Mouse (Mus musculus) MN1 (cell line): ENCODE results near the gene Sypl2.

Experiments used
- DNase-seq: peaks from one replicate; pipeline ENCODE4 v3.0.0-alpha.2; 2016; ENCODE audit warnings: low spot score

The Sypl2 gene

DNA sequence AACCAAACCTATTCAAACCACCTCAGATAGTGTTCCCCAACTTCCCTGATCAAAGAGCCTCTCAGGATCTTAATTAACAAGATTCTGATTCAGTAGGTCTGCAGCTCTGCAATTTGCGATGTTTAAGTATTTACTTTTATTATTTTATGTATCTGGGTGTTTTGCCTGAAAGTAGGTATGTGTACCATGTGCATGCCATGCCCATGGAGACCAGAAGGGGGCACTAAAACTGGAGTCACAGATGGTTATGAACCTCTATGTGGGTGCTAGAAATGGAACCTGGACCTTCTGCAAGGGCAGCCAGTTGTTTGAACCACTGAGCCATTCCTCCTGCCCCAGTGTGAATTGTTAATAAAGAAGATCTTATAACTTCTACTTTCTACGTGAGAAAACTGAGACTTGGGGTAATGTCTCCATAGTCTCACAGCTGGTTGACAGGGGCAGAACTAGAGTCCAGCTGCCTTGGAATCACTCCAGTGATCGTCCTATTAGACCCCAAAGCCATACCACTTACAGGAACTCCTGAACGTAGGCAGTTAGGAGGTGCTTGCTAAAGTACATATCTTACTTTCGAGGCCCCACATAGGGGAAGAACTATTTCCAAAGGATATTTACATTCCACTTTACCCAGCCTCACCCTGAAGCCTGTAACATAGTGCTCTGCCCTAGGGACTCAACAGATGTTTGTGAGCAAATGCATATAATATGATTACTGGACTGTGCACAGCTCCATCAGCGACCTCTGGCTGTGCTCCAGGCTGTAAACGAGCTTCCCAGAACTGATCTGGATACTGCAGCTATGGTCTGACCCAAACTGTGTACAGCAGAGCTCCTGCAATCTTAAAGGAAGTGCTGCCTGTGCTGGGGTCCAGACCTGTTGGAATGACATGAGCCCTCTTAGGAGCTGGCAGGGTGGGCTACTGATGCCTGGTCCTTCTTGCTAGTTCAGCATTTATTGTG, 47.4 kb downstream of the Sypl2 start:
- peak; percentile 83 for DNase-seq

DNA sequence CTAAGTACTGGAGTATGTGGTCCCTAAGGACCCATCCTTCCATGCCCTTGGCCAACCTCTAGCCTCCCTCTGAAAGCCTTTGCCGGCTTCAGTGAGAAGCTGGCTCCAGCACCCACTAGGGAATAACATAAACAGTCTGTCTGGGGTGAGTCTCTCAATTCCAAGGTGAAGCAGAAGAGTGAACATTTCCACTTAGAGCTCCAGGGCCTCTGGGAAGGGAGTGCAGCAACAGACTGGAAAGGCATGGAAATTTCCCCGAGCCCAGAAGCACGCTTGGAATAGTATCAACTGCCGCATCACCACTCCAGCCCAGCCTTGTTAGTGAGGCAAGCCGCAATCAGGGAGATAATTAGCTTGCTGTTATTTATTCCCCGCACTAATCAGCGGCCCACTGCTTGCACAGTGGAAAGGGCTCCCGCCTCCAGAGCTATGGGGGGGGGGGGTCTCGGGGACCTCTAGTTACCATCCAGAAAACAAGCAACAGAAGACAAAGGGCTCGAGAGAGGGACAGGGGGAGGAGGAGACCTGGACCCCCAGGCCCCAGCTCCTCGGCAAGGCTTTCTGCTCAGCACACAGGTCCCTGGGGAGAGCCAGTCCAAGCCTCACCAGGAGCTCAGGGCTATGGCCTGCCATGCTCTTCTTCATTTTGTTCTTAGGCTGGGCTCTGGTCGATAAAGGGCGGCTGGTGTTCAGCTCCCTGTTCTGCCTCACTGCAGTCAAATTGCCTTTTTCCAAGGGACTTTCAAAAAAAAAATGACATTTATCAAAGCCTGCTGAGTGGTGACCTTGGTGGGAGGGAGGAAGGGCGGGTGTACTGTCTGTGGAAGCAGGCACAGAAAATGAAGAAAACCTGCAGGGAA, 51.5 kb downstream of the Sypl2 start:
- DNase-seq = peak; percentile 82

DNA sequence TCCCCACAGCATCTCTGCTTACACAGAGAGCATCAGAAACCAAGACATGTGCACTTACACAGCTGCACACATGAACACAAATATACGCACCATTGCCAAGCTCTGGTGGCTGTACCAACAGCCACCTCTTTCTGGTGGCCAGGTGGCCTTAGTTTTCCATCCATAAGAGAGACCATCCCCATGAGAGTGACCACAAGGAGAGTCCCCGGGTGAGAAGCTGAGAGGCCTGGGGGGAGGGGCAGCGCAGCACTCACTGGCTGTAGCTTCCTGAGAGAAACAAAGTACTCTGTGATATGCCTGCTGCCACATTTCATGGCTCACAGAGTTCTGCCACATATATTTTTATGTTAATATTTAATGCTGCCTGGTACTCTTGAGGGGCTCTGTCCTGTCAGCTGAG, 57.2 kb downstream of the Sypl2 start:
- DNase-seq = no peak

DNA sequence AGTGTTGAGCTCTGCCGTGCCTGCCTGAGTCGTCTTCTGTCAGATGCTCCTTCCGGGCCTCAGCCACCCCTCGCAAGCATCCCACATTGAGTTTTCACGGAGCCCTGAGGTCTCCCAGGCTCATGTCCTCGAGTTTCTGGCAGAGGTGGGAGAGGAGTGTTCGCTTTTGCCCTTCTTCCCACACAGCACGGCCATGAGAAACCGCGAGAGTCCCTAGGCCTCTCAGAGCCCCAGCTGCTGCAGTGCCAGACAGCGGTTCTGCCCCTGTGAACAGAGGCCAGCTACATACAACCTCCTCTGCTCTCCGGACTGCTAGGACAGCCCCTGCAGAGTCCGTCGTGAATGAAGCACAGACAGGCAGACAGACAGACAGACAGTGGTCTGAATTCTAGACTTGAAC, 58.9 kb downstream of the Sypl2 start:
- no peak for DNase-seq

DNA sequence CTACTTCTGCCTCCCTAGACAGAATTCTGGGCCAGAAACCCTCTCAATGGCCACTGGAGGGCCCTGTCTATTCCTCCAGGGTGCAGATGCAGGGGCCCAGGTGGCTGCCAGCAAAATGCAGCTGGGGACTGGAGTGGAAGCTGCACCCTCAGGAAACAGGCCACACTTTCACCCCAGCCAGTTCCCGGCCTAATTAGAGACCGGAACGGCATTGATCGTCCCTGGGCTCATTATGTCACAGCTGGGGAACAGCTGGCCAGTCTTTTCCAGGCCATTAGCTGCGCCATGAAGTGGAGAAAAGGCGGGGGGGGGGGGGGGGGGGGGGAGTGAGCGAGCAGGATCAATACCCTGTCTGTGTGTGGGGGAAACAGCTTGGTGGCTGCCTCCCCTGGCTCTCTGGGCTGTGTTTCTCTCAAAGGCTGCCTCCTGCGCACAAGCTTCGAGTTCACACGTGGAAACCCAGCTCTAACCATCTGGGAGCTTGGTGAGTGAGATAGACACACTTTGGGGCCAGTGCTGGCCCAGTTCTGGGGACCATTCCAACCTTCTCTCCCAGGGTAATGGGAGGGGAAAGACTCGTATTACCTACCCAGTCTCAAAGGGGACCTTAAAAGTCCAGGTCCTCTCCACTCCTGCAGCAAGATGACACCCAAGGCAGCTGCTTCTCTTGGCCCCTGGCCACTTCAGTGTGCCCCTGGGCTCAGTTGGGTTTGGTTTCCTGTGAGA, 59.8 kb downstream of the Sypl2 start:
- peak; percentile 88 for DNase-seq

DNA sequence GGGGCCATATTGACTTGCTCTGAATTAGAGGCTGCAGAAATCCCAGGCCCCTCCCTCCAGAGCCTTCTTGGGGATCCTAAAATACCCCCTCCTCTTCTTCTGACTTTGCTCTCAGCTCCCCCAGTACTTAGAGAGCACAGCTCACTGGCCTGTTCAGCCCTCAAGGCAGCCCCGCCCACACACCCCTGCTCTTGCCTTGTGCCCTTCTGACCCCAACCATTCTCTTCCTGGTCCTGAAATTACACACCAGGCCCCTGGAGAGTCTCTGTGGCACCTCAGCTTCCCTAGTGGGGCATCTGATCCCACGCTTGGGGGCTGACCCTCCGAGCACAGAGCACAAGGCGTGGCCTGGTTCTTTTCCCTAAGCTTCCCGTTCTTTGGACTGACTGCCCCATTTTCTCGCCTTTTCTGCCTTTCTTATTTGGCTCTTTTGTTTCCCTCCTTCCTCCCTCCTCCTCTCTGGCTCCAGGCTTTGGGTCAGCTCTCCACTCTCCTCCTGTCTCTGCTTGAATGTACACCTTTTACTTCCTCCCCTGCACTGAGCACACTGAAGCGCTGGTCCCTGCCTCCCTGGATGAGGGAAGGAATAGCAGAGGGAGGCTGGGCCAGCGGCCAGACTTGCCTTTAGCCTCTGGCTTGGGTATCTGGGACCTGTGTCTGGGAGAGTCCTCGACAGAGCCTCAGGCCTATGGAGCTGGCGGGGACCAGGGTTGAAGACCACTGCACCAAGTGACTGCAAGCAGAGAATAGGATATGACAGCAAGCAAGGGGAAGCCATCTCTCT, 60.7 kb downstream of the Sypl2 start:
- DNase-seq = peak; percentile 60

DNA sequence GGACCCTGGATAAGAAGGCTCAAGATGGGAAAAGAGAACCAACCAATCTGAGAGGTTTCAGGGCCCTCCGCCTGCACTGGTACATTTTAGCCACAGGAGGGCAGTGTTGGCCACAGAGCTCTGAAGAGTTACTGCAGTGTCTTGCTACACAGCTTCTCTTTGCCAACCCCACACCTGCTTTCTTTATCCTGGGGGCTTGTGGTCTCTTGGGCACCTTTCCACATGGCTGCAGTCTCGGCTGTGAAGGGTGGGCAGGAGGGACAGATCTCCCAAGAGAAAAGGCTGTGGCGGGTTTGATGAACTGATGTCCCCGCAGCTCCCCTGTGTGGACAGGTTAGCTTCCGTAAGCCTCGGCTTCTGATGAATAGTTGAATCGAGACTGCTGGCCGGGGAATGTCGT, 61.6 kb downstream of the Sypl2 start:
- peak; percentile 87 for DNase-seq

DNA sequence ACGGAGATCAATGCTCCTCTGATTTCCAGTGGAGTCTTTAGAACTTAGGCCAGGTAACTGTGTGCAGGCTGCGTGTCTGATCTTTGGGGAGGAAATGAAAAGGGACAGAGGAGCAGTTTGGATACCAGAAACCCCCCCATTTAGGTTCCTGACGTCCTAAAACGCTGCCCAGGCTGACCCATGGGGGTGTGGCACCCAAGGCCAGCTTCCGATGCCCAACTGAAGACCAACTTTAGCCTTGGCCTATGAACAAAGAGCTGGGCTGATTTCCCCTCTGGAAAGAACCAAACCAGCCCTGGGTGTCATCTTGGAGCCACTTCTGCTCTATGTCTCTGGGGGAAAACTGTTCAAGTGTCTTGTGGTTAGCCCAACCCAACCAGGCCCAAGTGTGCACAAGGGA, 62.4 kb downstream of the Sypl2 start:
- DNase-seq = no peak
